Mouse (Mus musculus) G1E-ER4 (cell line): ENCODE data around the gene Spryd7. TPM values are rescaled to one million over a fixed set of nuclear protein-coding genes. Genes with fewer than 3 reads are reported as not detected.

Experiments used
- GATA1 ChIP-seq: IDR thresholded peaks from one replicate; pipeline ENCODE4 v1.8.0; 2012; ENCODE audit warnings: low read length, inconsistent platforms
- polyA plus RNA-seq: library from polyadenylated mRNA; stranded (reverse); fragments of >175 nt; gene quantifications from 2 replicates; pipeline ENCODE4 v1.2.3, GENCODE M21; 2012

Gene Spryd7
- polyA plus RNA-seq = 4.4 and 5.8 TPM in 2 replicates

- no peak for TF ChIP-seq GATA1
These were observed at the start of gene Spryd7 for GRCm38 (mm10) chr14:61556289-61557147. Spryd7 (minus strand) TSS chr14:61556886.

- no peak for TF ChIP-seq GATA1
These were observed 47.4 kb upstream of the Spryd7 start for GRCm38 (mm10) chr14:61604081-61604480.

DNA sequence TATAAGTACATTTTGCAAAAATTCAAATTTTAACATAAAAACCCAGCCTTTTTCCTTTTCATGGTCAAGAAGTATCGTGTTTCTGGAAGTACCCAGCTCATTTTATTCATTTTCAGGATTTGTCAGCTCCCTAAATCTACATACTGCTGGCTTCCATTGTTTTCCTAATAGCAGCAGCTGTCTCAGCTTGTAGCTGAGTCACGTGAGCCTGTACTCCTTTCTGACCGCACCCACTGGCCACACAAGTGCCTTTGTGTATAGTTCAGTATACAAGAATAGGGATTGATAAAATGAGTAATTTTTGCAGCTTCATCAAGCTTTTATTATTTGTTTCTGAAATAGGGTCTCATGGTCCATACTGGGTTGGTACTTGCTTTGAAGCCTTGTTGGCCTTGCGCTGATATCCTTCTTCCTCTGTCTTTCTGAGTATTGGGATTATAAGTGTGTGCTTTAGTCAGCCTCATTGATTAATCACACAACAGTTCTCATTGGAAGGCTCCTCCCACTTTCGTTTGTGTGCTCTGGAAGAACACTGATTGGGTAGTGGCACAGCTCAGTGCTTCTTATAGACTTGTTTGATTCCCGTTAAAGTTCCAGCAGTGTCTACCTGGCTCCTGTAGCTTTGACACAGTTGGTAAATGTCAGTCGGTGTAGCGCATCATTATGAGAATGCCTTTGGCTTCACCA lies 46.5 kb upstream of the Spryd7 start:
- no peak for TF ChIP-seq GATA1

DNA sequence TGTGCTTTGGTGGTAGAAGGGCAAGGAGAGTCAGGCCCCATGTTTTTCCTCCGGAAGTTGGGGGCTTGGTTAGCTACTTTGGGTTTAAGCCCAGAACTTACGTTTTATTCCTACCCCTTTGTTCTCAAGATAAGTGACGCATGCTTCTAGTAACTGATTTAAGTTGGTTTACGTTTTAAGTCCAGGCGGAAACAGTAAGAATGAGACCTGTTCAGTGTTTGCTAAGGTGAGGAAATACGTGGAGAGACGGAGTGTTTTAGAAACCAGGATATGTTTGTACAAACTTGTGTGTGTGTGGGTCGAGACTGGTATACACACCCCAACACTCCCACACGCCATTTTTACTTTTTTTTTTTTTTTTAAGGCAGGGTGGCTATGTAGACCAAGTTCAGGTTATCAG lies 44.7 kb upstream of the Spryd7 start:
- TF ChIP-seq GATA1 = no peak

DNA sequence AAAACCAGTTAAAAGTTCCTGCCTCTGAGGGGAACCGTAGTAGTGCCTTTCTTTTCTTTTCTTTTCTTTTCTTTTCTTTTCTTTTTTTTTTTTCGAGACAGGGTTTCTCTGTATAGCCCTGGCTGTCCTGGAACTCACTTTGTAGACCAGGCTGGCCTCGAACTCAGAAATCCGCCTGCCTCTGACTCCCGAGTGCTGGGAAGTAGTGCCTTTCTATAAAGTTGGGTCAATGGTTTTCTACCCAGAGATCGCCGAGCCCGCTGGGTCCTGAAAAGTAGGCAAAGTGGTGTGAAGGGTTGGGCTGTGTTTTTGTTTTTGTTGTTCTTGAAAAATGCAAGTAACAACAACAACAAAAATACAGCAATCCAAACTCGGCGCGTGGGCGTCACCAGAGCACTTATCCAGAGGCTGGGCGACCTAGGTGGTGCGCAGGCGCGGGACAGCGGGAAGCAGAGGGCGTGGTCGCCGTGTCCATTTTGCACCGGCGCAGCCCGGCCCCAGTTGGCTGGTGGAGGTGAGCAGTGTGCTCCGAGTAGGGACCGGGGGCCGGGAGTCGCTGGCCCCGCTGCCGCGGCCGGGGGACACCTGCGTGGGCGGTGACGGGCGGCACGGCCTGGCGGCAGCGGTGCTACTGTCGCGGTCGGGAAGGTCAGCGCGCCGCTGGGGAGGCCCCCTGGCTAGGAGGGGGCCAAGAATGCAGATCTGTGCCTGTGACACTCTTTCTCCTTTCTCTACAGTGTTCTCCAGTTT lies 42.5 kb upstream of the Spryd7 start:
- no peak for TF ChIP-seq GATA1

GRCm38 (mm10) chr14:61597968-61598367 lies 41.3 kb upstream of the Spryd7 start, which contains the start of gene Trim13:
Trim13 (plus strand) TSS chr14:61598247.
- TF ChIP-seq GATA1 = no peak

- no peak for TF ChIP-seq GATA1
These were observed 40.2 kb upstream of the Spryd7 start for GRCm38 (mm10) chr14:61596719-61597426.

- no peak for TF ChIP-seq GATA1
These were observed 32.8 kb upstream of the Spryd7 start for GRCm38 (mm10) chr14:61589288-61590065.

DNA sequence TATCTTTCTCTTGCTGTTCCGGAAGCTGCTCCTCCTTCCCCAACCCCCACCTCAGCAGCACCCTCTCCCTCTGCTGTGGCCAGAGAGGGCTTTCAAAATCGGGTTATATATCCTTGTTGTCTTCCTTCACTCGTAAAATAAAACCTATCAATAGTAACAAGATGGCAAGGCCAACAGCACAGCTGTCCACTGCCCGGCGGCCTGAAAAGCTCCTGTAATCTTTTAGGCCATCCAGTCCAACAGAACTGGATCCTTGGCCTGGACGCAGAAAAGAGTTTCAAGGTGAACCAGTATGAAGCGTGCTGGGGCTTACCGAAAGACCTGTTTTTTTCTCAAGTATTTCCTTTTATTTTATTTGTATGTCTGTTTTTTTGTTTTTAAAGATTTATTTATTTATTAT lies 19.3 kb upstream of the Spryd7 start:
- no peak for TF ChIP-seq GATA1

- no peak for TF ChIP-seq GATA1
These were observed 18.4 kb upstream of the Spryd7 start for GRCm38 (mm10) chr14:61575066-61575465.

GRCm38 (mm10) chr14:61572131-61572530 lies 15.4 kb upstream of the Spryd7 start:
- no peak for TF ChIP-seq GATA1

DNA sequence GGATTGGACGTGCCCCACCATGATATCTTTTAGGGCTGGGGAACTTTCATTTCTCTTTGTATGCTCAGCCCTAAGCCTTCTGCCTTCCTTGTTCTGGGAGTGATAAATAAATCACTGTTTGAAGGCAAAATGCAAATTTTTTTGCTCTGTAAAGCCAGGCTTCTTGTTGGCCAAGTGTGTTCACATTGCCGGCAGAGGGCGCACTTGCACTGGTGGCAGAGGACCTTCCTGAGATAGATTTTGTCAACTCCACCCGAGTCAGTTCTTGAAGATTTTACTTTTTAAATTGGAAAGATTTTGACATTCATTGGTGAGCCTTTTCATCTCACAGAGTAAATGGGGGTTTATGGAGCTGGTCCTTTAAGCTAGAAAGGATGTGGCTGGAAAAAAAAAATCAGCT lies 14.7 kb upstream of the Spryd7 start:
- TF ChIP-seq GATA1 = no peak

- TF ChIP-seq GATA1 = no peak
These were observed 12.7 kb upstream of the Spryd7 start for GRCm38 (mm10) chr14:61569344-61569743.

DNA sequence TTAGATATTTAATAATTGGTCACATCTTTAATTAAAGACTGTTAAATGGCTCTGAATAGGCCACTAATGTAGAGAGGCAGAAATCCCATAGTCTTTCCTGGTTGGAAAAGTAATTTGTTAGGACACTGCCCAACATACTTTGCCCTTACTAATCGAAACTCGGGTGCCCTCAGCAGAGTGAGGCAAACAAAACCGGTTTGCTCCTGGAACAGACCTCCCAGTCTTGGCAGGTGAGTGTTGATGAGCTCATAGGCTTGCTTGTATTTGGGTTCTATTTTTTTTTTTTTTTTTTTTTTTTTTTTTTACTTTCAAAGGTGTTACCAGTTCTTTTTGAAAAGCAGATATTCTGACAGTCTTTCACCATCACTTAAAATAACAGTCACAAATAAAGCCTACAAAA lies 3.2 kb upstream of the Spryd7 start:
- no peak for TF ChIP-seq GATA1

DNA sequence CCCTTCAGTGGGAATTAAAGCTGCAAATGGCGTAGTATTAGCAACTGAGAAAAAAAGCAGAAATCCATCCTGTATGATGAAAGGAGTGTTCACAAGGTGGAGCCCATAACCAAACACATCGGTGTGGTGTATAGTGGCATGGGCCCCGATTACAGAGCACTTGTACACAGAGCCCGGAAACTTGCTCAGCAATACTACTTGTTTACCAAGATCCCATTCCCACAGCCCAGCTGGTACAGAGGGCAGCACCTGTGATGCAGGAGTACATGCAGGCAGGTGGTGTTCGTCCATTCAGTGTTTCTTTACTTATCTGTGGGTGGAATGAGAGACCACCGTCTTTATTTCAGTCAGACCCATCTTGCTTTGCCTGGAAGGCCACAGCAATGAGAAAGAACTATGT lies 2.2 kb upstream of the Spryd7 start:
- TF ChIP-seq GATA1 = no peak
